Mouse (Mus musculus): Measurements from ENCODE around the gene Itprip. TPM values are rescaled to one million over a fixed set of nuclear protein-coding genes. Genes with fewer than 3 reads are reported as not detected.

Itprip gene
- polyA plus RNA-seq, 1 experiment from 2014 or later: 15.8 TPM

- ATAC-seq (ENCODE audit: insufficient number of reproducible peaks, insufficient read depth, low FRiP score, low read depth): no peak
- no peak overlapping the region for H3K9ac ChIP-seq (ENCODE audit: low read length)
- no peak overlapping the region for H3K4me3 ChIP-seq (ENCODE audit: control insufficient read depth in 1 of 2, insufficient read depth in 1 of 2, low read depth in 1 of 2, low read length in 2 of 2)
- no peak overlapping the region for H3K4me2 ChIP-seq (ENCODE audit: low read length)
- H3K36me3 ChIP-seq (ENCODE audit: control insufficient read depth, insufficient read depth, low read length): peaks cover 52% of the 10 kb centered on the region
- no peaks in the 10 kb centered on the region for H3K9me3 ChIP-seq (ENCODE audit: control insufficient read depth, low read length)
- peaks cover 25 to 28% of the 10 kb centered on the region in 2 experiments for H3K4me1 ChIP-seq (ENCODE audit: control insufficient read depth in 2 of 2, insufficient read depth in 2 of 2, low read length in 2 of 2)
- H3K27ac ChIP-seq (replicated peaks in 1 of 2; ENCODE audit: control insufficient read depth in 1 of 2, insufficient read depth in 1 of 2, low read depth in 2 of 2, low read length in 2 of 2): 0 out of 4 replicates have a peak overlapping the region, but pooled peaks of 1 of the 2 experiments have one; percentile 1
- WGBS: 88% methylated on average over 6 of the region's 6 CpGs
- H3K27me3 ChIP-seq (ENCODE audit: control insufficient read depth, insufficient read depth, low read length): no peaks in the 10 kb centered on the region
Measured at GRCm38 (mm10) chr19:47893092-47893491, 26.0 kb downstream of the Itprip start.

DNA sequence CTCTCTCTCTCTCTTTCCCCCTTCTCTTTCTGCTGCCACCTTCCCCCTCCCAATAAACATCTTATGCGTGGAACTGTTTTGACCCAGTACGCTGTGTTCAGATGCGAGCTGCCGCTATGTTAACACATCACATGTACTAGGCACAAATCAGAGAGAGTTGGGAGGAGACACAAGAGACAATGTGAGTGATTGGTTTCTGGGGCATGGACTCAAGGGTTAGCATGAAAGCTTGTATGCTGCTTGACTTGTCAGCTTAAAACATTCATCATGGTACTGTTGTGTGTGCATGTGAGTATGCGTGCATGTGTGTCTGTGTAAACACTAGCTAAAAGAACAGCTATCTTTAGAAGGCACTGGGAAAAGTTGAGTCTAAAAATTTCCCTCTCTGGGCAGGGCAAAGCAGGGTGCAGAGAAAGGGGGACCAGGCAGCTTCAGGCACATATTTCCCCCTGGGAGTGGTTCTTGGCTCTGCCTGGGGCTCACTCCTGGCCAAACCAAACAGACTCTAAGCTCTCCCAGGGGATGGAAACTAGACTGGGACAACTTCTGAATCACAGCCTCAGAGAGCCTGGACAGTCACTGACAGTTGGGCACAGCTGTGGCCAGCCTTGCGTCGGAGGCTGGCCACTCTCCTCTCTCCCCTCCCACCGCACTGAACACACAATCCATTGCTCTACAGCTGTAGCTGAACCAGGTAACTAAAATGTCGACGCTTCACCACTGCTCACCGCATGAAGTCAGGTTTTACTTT, 27.4 kb downstream of the Itprip start:
- no peak overlapping the region for H3K4me3 ChIP-seq (ENCODE audit: control insufficient read depth in 1 of 2, insufficient read depth in 1 of 2, low read depth in 1 of 2, low read length in 2 of 2)
- 64% methylated on average over 11 of the region's 11 CpGs for WGBS
- no peak overlapping the region for H3K9ac ChIP-seq (ENCODE audit: low read length)
- peaks cover 28 to 33% of the 10 kb centered on the region in 2 experiments for H3K4me1 ChIP-seq (ENCODE audit: control insufficient read depth in 2 of 2, insufficient read depth in 2 of 2, low read length in 2 of 2)
- H3K9me3 ChIP-seq (ENCODE audit: control insufficient read depth, low read length): no peaks in the 10 kb centered on the region
- H3K27ac ChIP-seq (replicated peaks in 1 of 2; ENCODE audit: control insufficient read depth in 1 of 2, insufficient read depth in 1 of 2, low read depth in 2 of 2, low read length in 2 of 2): peak overlapping the region; percentile 8 to 12; a peak in 1 of 4 replicates
- H3K4me2 ChIP-seq (ENCODE audit: low read length): no peak overlapping the region
- ATAC-seq (ENCODE audit: insufficient number of reproducible peaks, insufficient read depth, low FRiP score, low read depth): peak; percentile 31; the same call in 1 of the 2 replicates
- peaks cover 40% of the 10 kb centered on the region for H3K36me3 ChIP-seq (ENCODE audit: control insufficient read depth, insufficient read depth, low read length)
- no peaks in the 10 kb centered on the region for H3K27me3 ChIP-seq (ENCODE audit: control insufficient read depth, insufficient read depth, low read length)

- H3K4me1 ChIP-seq (ENCODE audit: control insufficient read depth in 2 of 2, insufficient read depth in 2 of 2, low read length in 2 of 2): peaks cover 37 to 44% of the 10 kb centered on the region in 2 experiments
- peaks cover 28% of the 10 kb centered on the region for H3K36me3 ChIP-seq (ENCODE audit: control insufficient read depth, insufficient read depth, low read length)
- H3K27ac ChIP-seq (replicated peaks in 1 of 2; ENCODE audit: control insufficient read depth in 1 of 2, insufficient read depth in 1 of 2, low read depth in 2 of 2, low read length in 2 of 2): peak overlapping the region in 1 of 2 experiments; percentile 24; a peak in 2 of 4 replicates
- H3K9ac ChIP-seq (ENCODE audit: low read length): no peak overlapping the region
- H3K27me3 ChIP-seq (ENCODE audit: control insufficient read depth, insufficient read depth, low read length): no peaks in the 10 kb centered on the region
- no peaks in the 10 kb centered on the region for H3K9me3 ChIP-seq (ENCODE audit: control insufficient read depth, low read length)
- WGBS: 66% methylated on average over 10 of the region's 10 CpGs
- H3K4me2 ChIP-seq (ENCODE audit: low read length): no peak overlapping the region
- ATAC-seq (ENCODE audit: insufficient number of reproducible peaks, insufficient read depth, low FRiP score, low read depth): no peak
- H3K4me3 ChIP-seq (ENCODE audit: control insufficient read depth in 1 of 2, insufficient read depth in 1 of 2, low read depth in 1 of 2, low read length in 2 of 2): no peak overlapping the region
Measured at GRCm38 (mm10) chr19:47890489-47891130, 28.5 kb downstream of the Itprip start.

DNA sequence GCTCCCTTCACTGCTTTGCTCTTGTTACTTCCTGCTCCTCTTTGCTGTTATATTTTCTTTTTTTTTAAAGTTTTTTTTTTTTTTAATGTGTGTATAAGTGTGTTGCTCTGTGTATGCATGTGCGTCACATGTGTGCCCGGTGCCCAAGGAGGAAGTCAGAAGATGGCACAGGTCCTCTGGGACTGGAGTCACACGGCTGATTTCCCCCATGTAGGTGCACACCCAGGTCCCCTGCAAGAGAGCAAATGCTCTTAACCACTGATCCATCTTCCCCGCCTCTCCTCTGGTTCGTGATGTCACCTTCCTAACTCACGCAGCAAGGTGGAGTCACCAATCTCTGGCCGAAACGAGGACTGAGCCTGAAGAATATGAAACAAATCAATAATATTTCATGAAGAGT, 31.1 kb downstream of the Itprip start:
- 92% methylated on average over 8 of the region's 8 CpGs for WGBS

GRCm38 (mm10) chr19:47887417-47887816, 31.7 kb downstream of the Itprip start:
- ATAC-seq (ENCODE audit: insufficient number of reproducible peaks, insufficient read depth, low FRiP score, low read depth): no peak
- H3K9me3 ChIP-seq (ENCODE audit: control insufficient read depth, low read length): no peaks in the 10 kb centered on the region
- peaks cover 46 to 47% of the 10 kb centered on the region in 2 experiments for H3K4me1 ChIP-seq (ENCODE audit: control insufficient read depth in 2 of 2, insufficient read depth in 2 of 2, low read length in 2 of 2)
- no peak overlapping the region for H3K4me3 ChIP-seq (ENCODE audit: control insufficient read depth in 1 of 2, insufficient read depth in 1 of 2, low read depth in 1 of 2, low read length in 2 of 2)
- H3K36me3 ChIP-seq (ENCODE audit: control insufficient read depth, insufficient read depth, low read length): no peaks in the 10 kb centered on the region
- H3K4me2 ChIP-seq (ENCODE audit: low read length): no peak overlapping the region
- 0 out of 4 replicates have a peak overlapping the region, but pooled peaks of 1 of the 2 experiments have one; percentile 28 for H3K27ac ChIP-seq (replicated peaks in 1 of 2; ENCODE audit: control insufficient read depth in 1 of 2, insufficient read depth in 1 of 2, low read depth in 2 of 2, low read length in 2 of 2)
- no peaks in the 10 kb centered on the region for H3K27me3 ChIP-seq (ENCODE audit: control insufficient read depth, insufficient read depth, low read length)
- no peak overlapping the region for H3K9ac ChIP-seq (ENCODE audit: low read length)
- 89% methylated on average over 10 of the region's 10 CpGs for WGBS

More for the DNA sequence above, 31.1 kb downstream of the Itprip start:
- H3K27me3 ChIP-seq (ENCODE audit: control insufficient read depth, insufficient read depth, low read length): no peaks in the 10 kb centered on the region
- peaks cover 50 to 53% of the 10 kb centered on the region in 2 experiments for H3K4me1 ChIP-seq (ENCODE audit: control insufficient read depth in 2 of 2, insufficient read depth in 2 of 2, low read length in 2 of 2)
- H3K4me2 ChIP-seq (ENCODE audit: low read length): no peak overlapping the region
- no peak overlapping the region for H3K9ac ChIP-seq (ENCODE audit: low read length)
- H3K27ac ChIP-seq (replicated peaks in 1 of 2; ENCODE audit: control insufficient read depth in 1 of 2, insufficient read depth in 1 of 2, low read depth in 2 of 2, low read length in 2 of 2): no peak overlapping the region
- no peaks in the 10 kb centered on the region for H3K9me3 ChIP-seq (ENCODE audit: control insufficient read depth, low read length)
- H3K36me3 ChIP-seq (ENCODE audit: control insufficient read depth, insufficient read depth, low read length): peaks cover 3% of the 10 kb centered on the region
- H3K4me3 ChIP-seq (ENCODE audit: control insufficient read depth in 1 of 2, insufficient read depth in 1 of 2, low read depth in 1 of 2, low read length in 2 of 2): no peak overlapping the region
- no peak for ATAC-seq (ENCODE audit: insufficient number of reproducible peaks, insufficient read depth, low FRiP score, low read depth)

DNA sequence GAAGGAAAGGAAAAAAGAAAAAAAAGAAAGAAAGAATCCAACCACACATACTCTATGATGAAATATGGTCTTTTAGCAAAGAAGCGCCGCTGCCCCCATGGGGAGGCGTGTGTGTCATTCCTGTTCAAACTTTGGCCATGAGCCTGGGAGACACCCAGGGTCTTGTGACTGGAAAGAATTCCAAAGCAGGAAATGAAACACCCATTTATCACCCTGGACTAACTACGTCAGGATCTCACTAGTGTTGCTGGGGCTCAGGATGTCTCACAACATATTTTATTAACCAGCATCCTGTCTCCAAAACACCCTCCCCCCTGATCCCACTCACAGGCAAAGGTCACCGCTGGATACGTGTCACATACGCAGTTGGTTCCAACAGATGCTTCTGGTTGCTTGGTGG, 32.5 kb downstream of the Itprip start:
- H3K9ac ChIP-seq (ENCODE audit: low read length): no peak overlapping the region
- H3K27me3 ChIP-seq (ENCODE audit: control insufficient read depth, insufficient read depth, low read length): no peaks in the 10 kb centered on the region
- H3K9me3 ChIP-seq (ENCODE audit: control insufficient read depth, low read length): no peaks in the 10 kb centered on the region
- no peak overlapping the region for H3K27ac ChIP-seq (replicated peaks in 1 of 2; ENCODE audit: control insufficient read depth in 1 of 2, insufficient read depth in 1 of 2, low read depth in 2 of 2, low read length in 2 of 2)
- WGBS: 62% methylated on average over 7 of the region's 7 CpGs
- no peak for ATAC-seq (ENCODE audit: insufficient number of reproducible peaks, insufficient read depth, low FRiP score, low read depth)
- no peak overlapping the region for H3K4me2 ChIP-seq (ENCODE audit: low read length)
- H3K4me3 ChIP-seq (ENCODE audit: control insufficient read depth in 1 of 2, insufficient read depth in 1 of 2, low read depth in 1 of 2, low read length in 2 of 2): no peak overlapping the region
- H3K4me1 ChIP-seq (ENCODE audit: control insufficient read depth in 2 of 2, insufficient read depth in 2 of 2, low read length in 2 of 2): peaks cover 39% of the 10 kb centered on the region in 2 experiments
- H3K36me3 ChIP-seq (ENCODE audit: control insufficient read depth, insufficient read depth, low read length): no peaks in the 10 kb centered on the region

DNA sequence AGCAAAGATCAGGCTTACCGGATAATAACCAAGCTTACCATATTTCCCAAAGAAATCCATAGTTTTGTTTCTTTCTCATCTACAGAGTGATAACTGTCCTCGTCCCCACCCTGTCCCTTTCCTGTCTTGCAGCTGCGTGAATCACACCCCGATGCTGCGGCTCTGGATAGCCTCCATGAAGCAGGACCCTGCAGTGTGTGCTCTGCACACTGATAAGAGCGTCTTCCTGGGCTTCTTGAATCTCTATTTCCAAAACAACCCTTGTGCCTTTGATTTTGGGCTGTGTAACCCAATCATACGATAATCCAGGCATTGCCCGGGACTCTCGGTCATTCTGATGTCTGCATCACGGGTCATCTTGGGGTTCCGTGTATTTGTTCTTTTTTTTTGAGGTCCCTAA, 33.2 kb downstream of the Itprip start:
- WGBS: 44% methylated on average over 11 of the region's 11 CpGs
- Histone ChIP-seq H3K27me3 (ENCODE audit: control insufficient read depth, insufficient read depth, low read length) (no peaks in the 10 kb centered on the region), H3K4me2 (ENCODE audit: low read length) (peak overlapping the region; percentile 11; the same call in 1 of the 2 replicates), H3K9ac (ENCODE audit: low read length) (no peak overlapping the region), H3K4me1 (ENCODE audit: control insufficient read depth in 2 of 2, insufficient read depth in 2 of 2, low read length in 2 of 2) (peaks cover 32 to 33% of the 10 kb centered on the region in 2 experiments), H3K9me3 (ENCODE audit: control insufficient read depth, low read length) (no peaks in the 10 kb centered on the region), H3K4me3 (ENCODE audit: control insufficient read depth in 1 of 2, insufficient read depth in 1 of 2, low read depth in 1 of 2, low read length in 2 of 2) (no peak overlapping the region), H3K27ac (replicated peaks in 1 of 2; ENCODE audit: control insufficient read depth in 1 of 2, insufficient read depth in 1 of 2, low read depth in 2 of 2, low read length in 2 of 2) (peak overlapping the region; percentile 34 to 70; a peak in 3 of 4 replicates), H3K36me3 (ENCODE audit: control insufficient read depth, insufficient read depth, low read length) (no peaks in the 10 kb centered on the region)
- ATAC-seq (ENCODE audit: insufficient number of reproducible peaks, insufficient read depth, low FRiP score, low read depth): no peak

Data from heart, embryonic 14.5 days (tissue).